Mouse (Mus musculus) heart, embryonic 16.5 days (tissue): Measurements from ENCODE around the gene Phlpp2. TPM values are rescaled to one million over a fixed set of nuclear protein-coding genes. Genes with fewer than 3 reads are reported as not detected.
A peak's percentile ranks its signal among the peaks of the same experiment; 100 is the strongest.
"Not testable (repeated sequence)": the region's sequence is repeated elsewhere in the genome, so short reads cannot be mapped to it uniquely, and the experiment has no call there.

Source experiments
- ATAC-seq: fragments of 200-750 bp; cut with Nextera tagmentation; replicated peaks from 2 replicates; pipeline ENCODE4 v1.8.0; 2017; ENCODE audit warnings: moderate number of reproducible peaks; ENCODE audit not compliant: insufficient read depth, low FRiP score; ENCODE audit errors: extremely low read depth
- H3K27ac ChIP-seq: fragments of 300-500 bp; sonication (generic); 2 replicates; pipeline ENCODE4 v1.5.1; 2014; ENCODE audit warnings: mild to moderate bottlenecking, low read length, control low read depth, moderate library complexity
- H3K27me3 ChIP-seq: fragments of 300-500 bp; sonication (generic); 2 replicates; pipeline ENCODE4 v1.6.1; 2014; ENCODE audit warnings: low read length, mixed read lengths; ENCODE audit not compliant: control insufficient read depth, insufficient read depth
- H3K36me3 ChIP-seq: fragments of 300-500 bp; sonication (generic); 2 replicates; pipeline ENCODE4 v1.6.1; 2014; ENCODE audit not compliant: control insufficient read depth, insufficient read depth
- H3K4me1 ChIP-seq: fragments of 300-500 bp; sonication (generic); 2 replicates; pipeline ENCODE4 v1.6.1; 2014; ENCODE audit warnings: low read length, mixed read lengths; ENCODE audit not compliant: control insufficient read depth, insufficient read depth
- H3K4me2 ChIP-seq: fragments of 300-500 bp; sonication (generic); 2 replicates; pipeline ENCODE4 v1.6.1; 2014; ENCODE audit warnings: low read depth, mild to moderate bottlenecking, control low read depth, low read length
- H3K4me3 ChIP-seq: fragments of 300-500 bp; sonication (generic); 2 replicates; pipeline ENCODE4 v1.5.1; 2014; ENCODE audit warnings: mild to moderate bottlenecking, control low read depth, low read length
- H3K9ac ChIP-seq: fragments of 300-500 bp; sonication (generic); 2 replicates; pipeline ENCODE4 v1.6.1; 2014; ENCODE audit warnings: low read length, control low read depth
- H3K9me3 ChIP-seq: fragments of 300-500 bp; sonication (generic); replicated peaks from 2 replicates; pipeline ENCODE4 v1.6.1; 2016; ENCODE audit warnings: low read length; ENCODE audit not compliant: control insufficient read depth
- WGBS: fragments of 180-500 bp; shearing (Covaris S2); extraction: QIAGEN DNeasy Blood & Tissue Kit; methylation state at CpG from one replicate; pipeline ENCODE4 v1.1.7; 2014; 5-methylcytosine and 5-hydroxymethylcytosine counted together
- polyA plus RNA-seq: library from polyadenylated mRNA; unstranded; fragments of >200 nt; fragmentation: Nextera tagmentation; extraction: Ambion mirVana; gene quantifications from 2 replicates; pipeline ENCODE4 v1.2.1, GENCODE M21; 2015

Phlpp2 gene
- polyA plus RNA-seq, 1 experiment from 2014 or later, result 1.3 TPM

- H3K9ac ChIP-seq, result no peak overlapping the region
Measured at GRCm38 (mm10) chr8:109863398-109863797, 4.9 kb upstream of the Phlpp2 start.

GRCm38 (mm10) chr8:109864798-109865197, 3.5 kb upstream of the Phlpp2 start:
- no peak for ATAC-seq
- Histone ChIP-seq H3K9me3 (no peaks in the 10 kb centered on the region), H3K27me3 (no peaks in the 10 kb centered on the region), H3K36me3 (peaks cover 13% of the 10 kb centered on the region; the same call in 1 of the 2 replicates), H3K27ac (no peak overlapping the region), H3K4me3 (no peak overlapping the region), H3K4me2 (no peak overlapping the region), H3K4me1 (peaks cover 7% of the 10 kb centered on the region), H3K9ac (no peak overlapping the region)
- WGBS, result 69% methylated on average over 2 of the region's 2 CpGs

More at GRCm38 (mm10) chr8:109863398-109863797, 4.9 kb upstream of the Phlpp2 start:
- Histone ChIP-seq H3K36me3 (peaks cover 18% of the 10 kb centered on the region), H3K4me1 (peaks cover 3% of the 10 kb centered on the region), H3K4me2 (no peak overlapping the region), H3K27me3 (no peaks in the 10 kb centered on the region), H3K27ac (no peak overlapping the region), H3K4me3 (no peak overlapping the region), H3K9me3 (no peaks in the 10 kb centered on the region)
- no peak for ATAC-seq
- WGBS, result 65% methylated on average over 2 of the region's 2 CpGs

GRCm38 (mm10) chr8:109865536-109865935, 2.8 kb upstream of the Phlpp2 start:
- no peak for ATAC-seq
- Histone ChIP-seq H3K27ac (no peak overlapping the region), H3K9me3 (no peaks in the 10 kb centered on the region), H3K4me1 (peaks cover 7% of the 10 kb centered on the region), H3K4me3 (no peak overlapping the region), H3K4me2 (no peak overlapping the region), H3K27me3 (no peaks in the 10 kb centered on the region), H3K36me3 (peaks cover 6% of the 10 kb centered on the region; the same call in 1 of the 2 replicates), H3K9ac (no peak overlapping the region)
- WGBS, result 82% methylated on average over 4 of the region's 4 CpGs

GRCm38 (mm10) chr8:109866690-109867089, 1.7 kb upstream of the Phlpp2 start:
- no peaks in the 10 kb centered on the region for H3K27me3 ChIP-seq
- H3K27ac ChIP-seq, result no peak overlapping the region
- peaks cover 5% of the 10 kb centered on the region; the same call in 1 of the 2 replicates for H3K36me3 ChIP-seq
- no peak overlapping the region for H3K4me3 ChIP-seq
- H3K4me1 ChIP-seq, result peaks cover 7% of the 10 kb centered on the region
- ATAC-seq, result no peak
- H3K4me2 ChIP-seq, result no peak overlapping the region
- no peak overlapping the region for H3K9ac ChIP-seq
- no peaks in the 10 kb centered on the region for H3K9me3 ChIP-seq
- WGBS, result 84% methylated on average over 5 of the region's 5 CpGs

GRCm38 (mm10) chr8:109868680-109869361, 479 bp downstream of the Phlpp2 start:
- Histone ChIP-seq H3K4me1 (peaks cover 7% of the 10 kb centered on the region), H3K4me3 (peak overlapping the region; percentile 93), H3K36me3 (no peaks in the 10 kb centered on the region), H3K9me3 (no peaks in the 10 kb centered on the region), H3K27me3 (no peaks in the 10 kb centered on the region), H3K27ac (peak overlapping the region; percentile 76), H3K9ac (peak overlapping the region; percentile 96), H3K4me2 (peak overlapping the region; percentile 96)
- peak; percentile 81 for ATAC-seq
- WGBS, result under 1% methylated on average over 51 of the region's 78 CpGs

- no peaks in the 10 kb centered on the region for H3K9me3 ChIP-seq
- no peaks in the 10 kb centered on the region for H3K27me3 ChIP-seq
- ATAC-seq, result no peak
- WGBS, result 75% methylated on average over 1 of the region's 1 CpGs
- H3K36me3 ChIP-seq, result no peaks in the 10 kb centered on the region
- H3K4me3 ChIP-seq, result no peak overlapping the region
- no peak overlapping the region for H3K9ac ChIP-seq
- no peak overlapping the region for H3K27ac ChIP-seq
- peaks cover 7% of the 10 kb centered on the region for H3K4me1 ChIP-seq
- no peak overlapping the region for H3K4me2 ChIP-seq
Measured at GRCm38 (mm10) chr8:109871056-109871455, 2.7 kb downstream of the Phlpp2 start.

GRCm38 (mm10) chr8:109873800-109874199, 5.5 kb downstream of the Phlpp2 start:
- H3K4me2 ChIP-seq, H3K27ac ChIP-seq, H3K9ac ChIP-seq, ATAC-seq, H3K9me3 ChIP-seq, H3K27me3 ChIP-seq, H3K4me1 ChIP-seq, H3K4me3 ChIP-seq, H3K36me3 ChIP-seq: not testable (repeated sequence)
- WGBS, result 96% methylated on average over 3 of the region's 3 CpGs

GRCm38 (mm10) chr8:109880012-109880662, 11.8 kb downstream of the Phlpp2 start:
- ATAC-seq, result no peak
- Histone ChIP-seq H3K4me3 (no peak overlapping the region), H3K36me3 (peaks cover 12% of the 10 kb centered on the region; the same call in 1 of the 2 replicates), H3K4me1 (no peaks in the 10 kb centered on the region), H3K9me3 (no peaks in the 10 kb centered on the region), H3K4me2 (no peak overlapping the region), H3K27ac (no peak overlapping the region), H3K9ac (no peak overlapping the region), H3K27me3 (no peaks in the 10 kb centered on the region)
- 76% methylated on average over 5 of the region's 5 CpGs for WGBS

- ATAC-seq, result no peak
- Histone ChIP-seq H3K9ac (no peak overlapping the region), H3K36me3 (peaks cover 7% of the 10 kb centered on the region; the same call in 1 of the 2 replicates), H3K9me3 (no peaks in the 10 kb centered on the region), H3K4me1 (no peaks in the 10 kb centered on the region), H3K27me3 (no peaks in the 10 kb centered on the region), H3K27ac (no peak overlapping the region), H3K4me2 (no peak overlapping the region), H3K4me3 (no peak overlapping the region)
Measured at GRCm38 (mm10) chr8:109885294-109885693, 17.0 kb downstream of the Phlpp2 start.
